Mouse (Mus musculus) E14TG2a.4 (cell line): ENCODE measurements at regions not wholly inside any gene's neighbourhood (a gene's known extent, or its start where the extent isn't known, plus 50 kb on each side); places are given as distances from the start of the nearest gene placed in this dataset.

Experiments used
- CTCF ChIP-seq: conservative IDR thresholded peaks from 2 replicates; pipeline ENCODE4 v1.5.1; 2014; ENCODE audit warnings: low read length
- NANOG ChIP-seq: IDR thresholded peaks from 2 replicates; pipeline ENCODE4 v1.6.1; 2014; ENCODE audit warnings: borderline replicate concordance, low read length, mixed read lengths
- POU5F1 ChIP-seq: IDR thresholded peaks from 2 replicates; pipeline ENCODE4 v1.6.1; 2014; ENCODE audit warnings: low read length, borderline replicate concordance

- no peak for TF ChIP-seq CTCF
- no peak for TF ChIP-seq NANOG
- TF ChIP-seq POU5F1: no peak
Observed at GRCm38 (mm10) chr2:178662396-178662795, 232.1 kb downstream of the Cdh26 start.
